Mouse (Mus musculus): ENCODE measurements around the gene Col17a1. TPM values are rescaled to one million over a fixed set of nuclear protein-coding genes. Genes with fewer than 3 reads are reported as not detected.

Gene Col17a1
- polyA plus RNA-seq, 1 experiment from 2014 or later, result 0.25 TPM

Other genes with a start within 250 kb of the Col17a1 start
- gene Sh3pxd2a, start 227.7 kb downstream of the Col17a1 start, polyA plus RNA-seq (2014; fragmentation: Nextera tagmentation; extraction: Ambion mirVana), result 4.7 and 5.7 TPM in 2 replicates
- gene Stn1, start 154.6 kb downstream of the Col17a1 start, polyA plus RNA-seq (2014; fragmentation: Nextera tagmentation; extraction: Ambion mirVana), result 54.8 and 56.7 TPM in 2 replicates
- 13.3 and 13.8 TPM in 2 replicates for gene Slk, start 112.4 kb downstream of the Col17a1 start, polyA plus RNA-seq (2014; fragmentation: Nextera tagmentation; extraction: Ambion mirVana)
- 295 and 303 TPM in 2 replicates for gene Sfr1, start 39.6 kb upstream of the Col17a1 start, polyA plus RNA-seq (2014; fragmentation: Nextera tagmentation; extraction: Ambion mirVana)
- gene Gsto1, start 162.9 kb upstream of the Col17a1 start, polyA plus RNA-seq (2014; fragmentation: Nextera tagmentation; extraction: Ambion mirVana), result 130 and 136 TPM in 2 replicates
- gene Gsto2, start 173.4 kb upstream of the Col17a1 start, polyA plus RNA-seq (2014; fragmentation: Nextera tagmentation; extraction: Ambion mirVana), result 0.99 and 1.3 TPM in 2 replicates
- 0.09 and 0.19 TPM in 2 replicates for gene Cfap43, start 227.2 kb upstream of the Col17a1 start, polyA plus RNA-seq (2014; fragmentation: Nextera tagmentation; extraction: Ambion mirVana)
- gene Itprip, start 227.2 kb upstream of the Col17a1 start, polyA plus RNA-seq (2014; fragmentation: Nextera tagmentation; extraction: Ambion mirVana), result 15.4 and 15.8 TPM in 2 replicates
- 0.11 TPM in 2 replicates for gene Cfap58, start 245.6 kb upstream of the Col17a1 start, polyA plus RNA-seq (2014; fragmentation: Nextera tagmentation; extraction: Ambion mirVana)

All from neural tube, embryonic 11.5 days (tissue).